Mouse (Mus musculus): ENCODE measurements around the gene Plekhg6.

DNA sequence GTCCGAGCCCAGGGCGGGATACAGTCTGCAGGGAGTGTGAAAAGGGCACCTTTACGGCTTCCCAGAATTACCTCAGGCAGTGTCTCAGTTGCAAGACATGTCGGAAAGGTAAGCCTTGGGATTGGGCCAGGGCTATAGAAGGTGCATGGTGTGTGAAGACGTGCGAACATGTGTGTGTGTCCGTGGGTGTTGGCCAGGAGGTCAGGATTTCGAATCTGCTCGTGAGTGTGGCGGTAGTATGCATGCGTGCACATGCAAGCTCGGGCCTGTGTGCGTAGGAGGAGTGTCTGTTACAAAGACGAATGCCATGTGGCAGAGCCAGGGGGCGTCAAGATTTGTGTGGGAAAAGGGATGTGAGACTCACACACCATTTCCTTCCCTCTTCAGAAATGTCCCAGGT, 23.3 kb downstream of the Plekhg6 start:
- TF ChIP-seq CTCF (IDR thresholded peaks at IDR 0.05; ENCODE audit: borderline replicate concordance, insufficient read depth, low read length) (no peak), POLR2A (IDR thresholded peaks at IDR 0.05; ENCODE audit: low read depth, low read length) (no peak)

Measured in embryonic fibroblast, embryonic 13.5 days (primary cell).